Mouse (Mus musculus): Measurements from ENCODE around the gene Pex11b. TPM values are rescaled to one million over a fixed set of nuclear protein-coding genes. Genes with fewer than 3 reads are reported as not detected.
"Not testable (repeated sequence)": the region's sequence is repeated elsewhere in the genome, so short reads cannot be mapped to it uniquely, and the experiment has no call there.

Gene Pex11b
- polyA plus RNA-seq, 1 experiment from 2014 or later: 56.6 TPM

- Histone ChIP-seq H3K9ac (replicated peaks; ENCODE audit: low read depth) (no peak overlapping the region), H3K36me3 (ENCODE audit: insufficient read depth, low read length) (no peaks in the 10 kb centered on the region), H3K27me3 (replicated peaks; ENCODE audit: insufficient read depth, low read length) (no peaks in the 10 kb centered on the region), H3K4me1 (ENCODE audit: insufficient read depth, low read depth, low read length) (0 out of 2 replicates have a peak, but pooled peaks cover 4% of the 10 kb centered on the region), H3K4me2 (replicated peaks; ENCODE audit: low read depth, low read length) (peak overlapping the region; percentile 54), H3K4me3 (ENCODE audit: low read depth, low read length) (no peak overlapping the region), H3K9me3 (ENCODE audit: low read length) (no peaks in the 10 kb centered on the region), H3K27ac (ENCODE audit: low read length) (peak overlapping the region; percentile 38; the same call in 1 of the 2 replicates)
- DNase-seq (ENCODE audit: low spot score) (no peak), ATAC-seq (no peak)
- 45% methylated on average over 8 of the region's 8 CpGs for WGBS
- TF ChIP-seq EP300 (IDR thresholded peaks at IDR 0.05): no peak
- TF ChIP-seq CTCF (IDR thresholded peaks at IDR 0.05): no peak
Measured at GRCm38 (mm10) chr3:96662731-96663316, 27.6 kb downstream of the Pex11b start.

- DNase-seq (ENCODE audit: low spot score): peak; percentile 92
- Histone ChIP-seq H3K27ac (ENCODE audit: low read length) (peak overlapping the region; percentile 38; the same call in 1 of the 2 replicates), H3K36me3 (ENCODE audit: insufficient read depth, low read length) (no peaks in the 10 kb centered on the region), H3K4me3 (ENCODE audit: low read depth, low read length) (0 out of 2 replicates have a peak overlapping the region, but pooled peaks have one; percentile 16), H3K4me2 (replicated peaks; ENCODE audit: low read depth, low read length) (peak overlapping the region; percentile 54), H3K4me1 (ENCODE audit: insufficient read depth, low read depth, low read length) (0 out of 2 replicates have a peak, but pooled peaks cover 4% of the 10 kb centered on the region), H3K9ac (replicated peaks; ENCODE audit: low read depth) (peak overlapping the region; percentile 34), H3K9me3 (ENCODE audit: low read length) (no peaks in the 10 kb centered on the region), H3K27me3 (replicated peaks; ENCODE audit: insufficient read depth, low read length) (no peaks in the 10 kb centered on the region)
- peak; percentile 95 for ATAC-seq
- TF ChIP-seq EP300 (IDR thresholded peaks at IDR 0.05): peak; percentile 89
- TF ChIP-seq CTCF (IDR thresholded peaks at IDR 0.05): peak; percentile 82
- 4% methylated on average over 15 of the region's 18 CpGs for WGBS
Measured at GRCm38 (mm10) chr3:96663432-96664239, 28.5 kb downstream of the Pex11b start.

- H3K9me3 ChIP-seq (ENCODE audit: low read length): not testable (repeated sequence)
- WGBS: 83% methylated on average over 6 of the region's 7 CpGs
Measured at GRCm38 (mm10) chr3:96665732-96666363, 30.7 kb downstream of the Pex11b start.

GRCm38 (mm10) chr3:96666916-96667315 lies 31.7 kb downstream of the Pex11b start:
- DNase-seq (ENCODE audit: low spot score) (no peak), ATAC-seq (no peak)
- Histone ChIP-seq H3K36me3 (ENCODE audit: insufficient read depth, low read length) (no peaks in the 10 kb centered on the region), H3K9ac (replicated peaks; ENCODE audit: low read depth) (no peak overlapping the region), H3K4me1 (ENCODE audit: insufficient read depth, low read depth, low read length) (0 out of 2 replicates have a peak, but pooled peaks cover 9% of the 10 kb centered on the region), H3K27me3 (replicated peaks; ENCODE audit: insufficient read depth, low read length) (no peaks in the 10 kb centered on the region), H3K4me3 (ENCODE audit: low read depth, low read length) (no peak overlapping the region), H3K27ac (ENCODE audit: low read length) (no peak overlapping the region), H3K4me2 (replicated peaks; ENCODE audit: low read depth, low read length) (no peak overlapping the region), H3K9me3 (ENCODE audit: low read length) (no peaks in the 10 kb centered on the region)
- TF ChIP-seq CTCF (IDR thresholded peaks at IDR 0.05) (no peak), EP300 (IDR thresholded peaks at IDR 0.05) (no peak)
- 88% methylated on average over 5 of the region's 5 CpGs for WGBS

More at GRCm38 (mm10) chr3:96665732-96666363, 30.7 kb downstream of the Pex11b start:
- H3K36me3 ChIP-seq (ENCODE audit: insufficient read depth, low read length); H3K4me2 ChIP-seq (replicated peaks; ENCODE audit: low read depth, low read length); H3K4me3 ChIP-seq (ENCODE audit: low read depth, low read length); ATAC-seq; H3K9ac ChIP-seq (replicated peaks; ENCODE audit: low read depth); H3K27me3 ChIP-seq (replicated peaks; ENCODE audit: insufficient read depth, low read length); DNase-seq (ENCODE audit: low spot score); H3K4me1 ChIP-seq (ENCODE audit: insufficient read depth, low read depth, low read length); H3K27ac ChIP-seq (ENCODE audit: low read length): not testable (repeated sequence)

- Histone ChIP-seq H3K4me2 (replicated peaks; ENCODE audit: low read depth, low read length) (no peak overlapping the region), H3K9ac (replicated peaks; ENCODE audit: low read depth) (no peak overlapping the region), H3K36me3 (ENCODE audit: insufficient read depth, low read length) (no peaks in the 10 kb centered on the region), H3K4me1 (ENCODE audit: insufficient read depth, low read depth, low read length) (0 out of 2 replicates have a peak, but pooled peaks cover 9% of the 10 kb centered on the region), H3K4me3 (ENCODE audit: low read depth, low read length) (no peak overlapping the region), H3K27ac (ENCODE audit: low read length) (no peak overlapping the region), H3K27me3 (replicated peaks; ENCODE audit: insufficient read depth, low read length) (no peaks in the 10 kb centered on the region), H3K9me3 (ENCODE audit: low read length) (no peaks in the 10 kb centered on the region)
- WGBS: 39% methylated on average over 1 of the region's 1 CpGs
- TF ChIP-seq EP300 (IDR thresholded peaks at IDR 0.05) (no peak), CTCF (IDR thresholded peaks at IDR 0.05) (peak; percentile 65)
- DNase-seq (ENCODE audit: low spot score): peak; percentile 36
- ATAC-seq: no peak
Measured at GRCm38 (mm10) chr3:96667316-96667715, 32.1 kb downstream of the Pex11b start.

All from lung, postnatal 0 days (tissue).